Mouse (Mus musculus): ENCODE results near the gene Odf3l1. TPM values are rescaled to one million over a fixed set of nuclear protein-coding genes. Genes with fewer than 3 reads are reported as not detected.
"Not testable (repeated sequence)": the region's sequence is repeated elsewhere in the genome, so short reads cannot be mapped to it uniquely, and the experiment has no call there.

Gene Odf3l1
- not detected in 2 replicates for total RNA-seq (2014; fragmentation: Nextera tagmentation)
- total RNA-seq (2017): not detected in 2 replicates

DNA sequence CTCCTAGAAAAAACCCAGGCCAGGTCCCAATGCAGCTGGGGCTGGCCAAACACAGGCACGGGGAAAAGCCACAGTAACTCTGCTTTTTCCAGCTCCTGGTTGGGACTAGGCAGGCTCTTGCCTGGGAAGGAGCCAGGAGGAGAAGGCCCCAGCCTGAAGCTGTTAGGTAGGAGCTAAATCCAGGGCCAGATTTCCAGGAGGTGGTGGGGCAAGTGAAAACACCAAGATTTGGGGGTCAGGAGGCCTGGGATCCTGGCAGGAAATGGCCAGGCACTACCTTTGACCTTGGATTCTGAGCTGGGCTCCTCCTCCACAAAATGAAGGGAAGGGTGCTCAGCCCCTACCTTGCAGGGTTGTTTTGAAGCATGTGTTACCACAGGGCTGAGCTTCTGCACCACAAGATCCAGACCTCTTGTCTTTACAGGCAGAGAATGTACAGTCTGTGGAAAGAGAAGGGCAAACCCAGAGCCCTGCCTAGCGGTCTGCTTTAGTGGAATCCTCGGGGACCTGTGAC, at the start of gene Odf3l1:
Odf3l1 (minus strand) TSS at position 464 of the 514 bp plus-strand sequence.
- ATAC-seq (replicated peaks; ENCODE audit: poor library complexity, severe bottlenecking): no peak

DNA sequence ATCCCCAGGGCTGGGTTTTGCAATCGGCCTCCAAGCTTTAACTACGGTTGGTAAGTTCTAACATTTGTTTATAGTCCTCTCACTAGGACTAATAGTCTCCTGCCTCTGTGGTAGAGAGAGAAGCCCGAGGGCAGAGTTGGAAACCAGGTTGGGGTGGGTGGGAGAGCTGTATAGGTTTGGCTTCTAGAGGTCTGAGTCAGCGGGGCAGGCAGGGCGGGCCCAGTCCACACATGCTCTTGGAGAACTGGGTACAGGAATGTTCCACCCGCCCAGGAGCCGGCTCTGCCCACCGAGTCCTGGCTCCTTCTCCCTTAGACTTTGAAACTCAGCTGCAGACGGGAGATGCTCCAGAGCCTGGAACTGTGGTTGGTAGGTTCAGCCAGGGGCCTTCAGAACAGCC, 49.5 kb upstream of the Odf3l1 start:
- ATAC-seq (replicated peaks; ENCODE audit: poor library complexity, severe bottlenecking): no peak

DNA sequence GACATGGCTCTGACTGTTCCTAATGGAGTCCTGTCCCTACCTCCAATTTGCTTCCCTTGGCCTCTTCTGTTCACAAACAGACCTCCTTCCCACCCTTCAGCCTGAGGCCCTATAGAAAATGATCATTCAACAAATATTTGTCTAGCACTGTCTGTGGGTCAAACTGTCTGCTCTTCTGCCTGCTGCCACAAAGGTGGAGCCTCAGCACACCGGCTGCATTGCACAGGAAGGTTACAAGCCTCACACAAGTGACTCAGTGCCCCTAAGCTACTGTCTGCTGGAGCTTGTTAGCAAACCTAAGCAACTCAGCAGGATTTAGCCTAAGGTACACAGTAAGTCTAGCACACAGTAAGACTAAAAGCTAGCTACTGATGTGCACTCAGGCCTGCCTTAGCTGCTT, 46.5 kb upstream of the Odf3l1 start:
- no peak for ATAC-seq (replicated peaks; ENCODE audit: poor library complexity, severe bottlenecking)

DNA sequence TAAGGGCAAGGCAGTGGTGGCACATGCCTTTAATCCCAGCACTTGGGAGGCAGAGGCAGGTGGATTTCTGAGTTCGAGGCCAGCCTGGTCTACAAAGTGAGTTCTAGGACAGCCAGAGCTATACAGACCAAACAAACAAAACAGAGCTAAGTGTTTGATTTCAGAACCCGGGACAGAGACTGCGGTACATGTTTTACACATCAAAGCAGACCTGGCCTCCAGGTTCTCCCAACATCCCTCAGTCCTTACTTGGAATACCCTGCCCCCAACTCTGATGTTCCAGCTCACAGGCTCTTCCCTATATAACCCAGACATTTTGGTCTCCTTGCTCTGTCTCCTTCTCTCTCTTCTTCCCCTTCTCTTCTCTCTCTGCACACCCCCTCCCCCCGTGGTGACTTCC, 45.5 kb upstream of the Odf3l1 start:
- not testable (repeated sequence) for ATAC-seq (replicated peaks; ENCODE audit: poor library complexity, severe bottlenecking)

DNA sequence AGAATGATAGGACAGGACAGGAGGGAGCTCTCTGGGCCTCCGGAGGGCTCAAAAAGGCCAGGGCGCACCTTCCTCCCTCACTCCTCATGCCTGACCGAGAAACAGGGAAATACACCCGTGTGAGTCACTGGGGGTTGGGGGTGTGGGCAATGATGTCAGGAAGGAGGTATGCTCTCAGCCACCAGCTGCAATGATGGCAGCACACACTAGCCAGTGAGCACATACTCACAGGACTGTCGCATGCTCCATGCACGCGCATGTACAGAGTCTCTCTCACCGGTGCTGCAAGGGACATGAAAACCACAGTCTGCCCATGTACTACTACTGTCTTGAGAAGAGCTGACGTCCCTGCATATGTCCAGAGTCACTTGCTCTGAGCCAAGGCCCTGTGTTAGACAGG, 43.1 kb upstream of the Odf3l1 start:
- ATAC-seq (replicated peaks; ENCODE audit: poor library complexity, severe bottlenecking): peak; percentile 61

DNA sequence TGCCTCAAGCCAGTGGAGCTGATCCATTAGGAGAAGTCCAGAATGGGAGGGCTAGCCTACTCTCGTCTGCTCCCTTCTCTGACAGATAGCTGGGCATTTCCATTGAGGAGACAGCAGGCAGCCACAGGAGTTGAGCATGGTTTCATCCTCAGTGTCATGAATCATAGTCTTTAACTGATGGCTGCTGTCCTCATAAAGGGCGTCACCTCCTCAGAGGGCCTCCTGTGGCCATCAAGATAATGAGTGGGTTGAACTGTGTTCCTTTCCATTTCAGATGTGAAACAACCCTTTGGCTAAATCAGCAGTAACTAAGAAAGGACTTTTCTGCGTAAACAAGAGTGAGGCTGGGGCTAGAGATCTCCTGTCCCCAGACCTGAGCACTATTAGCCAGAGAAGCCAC, 39.2 kb upstream of the Odf3l1 start:
- ATAC-seq (replicated peaks; ENCODE audit: poor library complexity, severe bottlenecking): no peak

DNA sequence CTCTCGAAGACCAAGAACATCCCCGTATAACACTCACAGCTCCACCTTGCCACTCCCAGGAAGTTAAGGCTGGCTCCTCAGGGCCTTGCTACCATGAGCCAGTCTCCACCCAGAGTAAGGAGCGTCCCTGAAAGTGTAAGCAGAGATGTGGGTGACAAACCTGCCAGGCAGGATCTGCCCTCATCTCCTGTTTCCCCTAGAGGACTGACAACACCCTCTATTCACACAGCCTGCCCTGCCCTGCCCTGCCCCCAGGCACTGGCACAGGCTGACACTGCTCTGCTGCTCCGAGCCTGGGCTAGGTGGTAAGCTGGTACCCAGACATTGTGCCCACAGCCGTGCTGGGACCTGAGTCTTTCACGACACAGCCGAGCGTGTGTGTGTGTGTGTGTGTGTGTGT, 36.7 kb upstream of the Odf3l1 start:
- ATAC-seq (replicated peaks; ENCODE audit: poor library complexity, severe bottlenecking): no peak

DNA sequence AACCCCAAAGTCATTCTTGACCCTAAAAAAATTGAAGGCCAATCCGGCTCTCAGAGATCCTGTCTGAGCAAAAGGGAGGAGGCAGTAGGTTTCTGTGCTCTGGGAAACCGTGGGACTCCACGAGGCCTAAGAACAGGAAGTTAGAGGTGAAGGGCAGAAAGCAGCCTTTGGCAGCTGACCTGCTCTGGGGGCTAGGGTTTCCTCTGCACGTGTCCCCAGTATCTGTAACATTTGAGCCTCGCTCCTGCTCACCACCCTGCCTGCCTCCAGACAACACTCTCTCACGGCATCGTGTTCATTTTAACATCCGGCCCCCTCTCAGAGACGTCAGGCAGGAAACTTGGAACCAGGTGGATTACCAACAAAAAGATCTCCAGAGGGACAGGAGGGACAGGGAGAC, 36.1 kb upstream of the Odf3l1 start:
- peak; percentile 42; the same call in 1 of the 2 replicates for ATAC-seq (replicated peaks; ENCODE audit: poor library complexity, severe bottlenecking)

DNA sequence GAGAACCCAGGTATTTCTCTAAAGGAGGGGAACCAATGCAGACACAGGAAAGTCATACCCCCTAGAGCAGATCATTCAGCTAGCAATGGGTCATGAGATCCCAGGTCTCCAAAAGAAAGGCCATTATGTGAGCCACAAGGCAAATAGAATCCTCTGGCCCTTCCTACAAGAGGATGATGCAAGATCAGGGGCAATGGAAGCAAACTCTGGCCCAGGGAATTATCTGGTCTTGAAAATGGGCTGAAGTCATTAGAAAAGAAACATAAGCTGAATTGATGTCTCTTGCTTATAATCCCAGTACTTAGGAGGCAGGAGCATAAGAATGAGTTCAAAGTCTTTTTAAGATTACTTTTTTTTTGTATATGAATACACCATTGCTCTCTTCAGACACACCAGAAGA, 35.6 kb upstream of the Odf3l1 start:
- ATAC-seq (replicated peaks; ENCODE audit: poor library complexity, severe bottlenecking): no peak

DNA sequence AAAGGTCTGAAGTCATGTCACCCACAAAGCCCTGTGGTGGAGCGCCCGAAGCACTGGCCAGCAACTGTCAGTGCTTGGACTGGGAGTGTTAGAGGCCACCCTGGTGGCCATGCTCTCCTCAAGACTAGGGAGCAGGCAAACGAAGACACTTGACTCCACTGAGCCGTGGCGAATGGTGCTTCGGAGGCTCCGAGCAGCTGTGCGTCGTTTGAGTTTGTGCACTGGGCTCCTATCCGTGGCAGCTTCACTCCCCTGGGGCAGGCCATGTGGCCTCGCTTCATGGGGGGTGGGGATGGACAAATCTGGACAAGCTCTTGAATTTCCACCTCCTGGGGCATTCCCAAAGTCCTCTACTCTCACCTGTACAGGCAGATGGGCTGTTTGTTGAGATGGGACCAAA, 34.9 kb upstream of the Odf3l1 start:
- no peak for ATAC-seq (replicated peaks; ENCODE audit: poor library complexity, severe bottlenecking)

DNA sequence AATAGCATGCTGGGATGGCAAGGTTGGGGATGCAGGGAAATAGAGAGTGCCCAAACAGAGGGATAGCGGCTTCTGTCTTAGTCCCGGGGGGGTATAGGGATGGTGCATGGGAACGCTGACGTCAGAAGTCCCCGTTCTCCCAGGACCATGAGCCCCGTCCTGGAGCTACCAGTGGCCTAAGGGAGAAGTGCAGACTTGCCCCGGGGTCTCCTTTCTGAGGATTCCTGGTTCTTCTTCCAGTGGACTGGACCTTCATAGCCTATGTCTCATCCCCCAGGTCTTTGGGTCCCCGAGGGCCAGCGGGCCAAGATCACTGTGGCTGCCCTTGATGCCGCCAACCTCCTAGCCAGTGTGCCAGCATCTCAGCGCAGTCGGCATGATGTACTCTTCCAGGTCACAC, 32.3 kb upstream of the Odf3l1 start:
- ATAC-seq (replicated peaks; ENCODE audit: poor library complexity, severe bottlenecking): no peak

DNA sequence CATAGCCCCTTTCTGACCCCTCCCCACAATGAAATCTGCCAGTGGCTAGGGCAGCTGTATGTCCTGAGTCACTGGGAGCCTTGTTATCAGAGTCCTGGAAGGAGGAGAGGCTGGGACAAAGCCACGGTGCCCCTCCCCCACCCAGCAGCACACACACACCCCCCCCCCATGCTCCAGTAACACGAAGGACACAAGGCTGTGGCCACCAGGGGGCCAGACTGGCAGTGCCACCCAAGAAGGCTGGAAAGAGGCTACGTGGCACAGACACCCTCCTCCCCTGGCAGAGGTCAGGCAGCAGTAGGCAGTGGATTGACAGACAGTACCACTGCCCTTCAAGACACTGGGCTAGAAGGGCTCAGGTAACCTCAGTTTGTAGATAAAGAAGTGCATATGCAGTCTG, 29.5 kb upstream of the Odf3l1 start:
- ATAC-seq (replicated peaks; ENCODE audit: poor library complexity, severe bottlenecking): peak; percentile 36; the same call in 1 of the 2 replicates

DNA sequence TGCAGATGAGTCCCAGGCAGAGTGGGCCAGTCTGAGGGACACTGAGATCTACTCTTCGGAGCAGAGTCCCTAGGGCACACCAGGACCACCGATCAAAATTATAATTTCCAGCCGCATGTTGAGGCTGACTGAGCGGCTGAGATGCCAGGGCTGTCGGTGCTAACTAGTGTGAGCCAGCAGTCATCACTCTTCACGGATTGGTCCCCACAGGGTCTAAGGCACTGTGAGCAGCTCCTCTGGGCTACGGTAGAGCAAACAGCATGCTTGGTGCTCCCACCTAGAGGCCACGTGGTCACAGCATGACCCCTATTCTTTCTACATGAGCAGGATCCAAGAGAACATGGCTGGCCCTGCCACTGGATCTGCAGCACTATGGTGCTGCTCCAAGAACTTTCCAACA, 28.8 kb upstream of the Odf3l1 start:
- no peak for ATAC-seq (replicated peaks; ENCODE audit: poor library complexity, severe bottlenecking)

DNA sequence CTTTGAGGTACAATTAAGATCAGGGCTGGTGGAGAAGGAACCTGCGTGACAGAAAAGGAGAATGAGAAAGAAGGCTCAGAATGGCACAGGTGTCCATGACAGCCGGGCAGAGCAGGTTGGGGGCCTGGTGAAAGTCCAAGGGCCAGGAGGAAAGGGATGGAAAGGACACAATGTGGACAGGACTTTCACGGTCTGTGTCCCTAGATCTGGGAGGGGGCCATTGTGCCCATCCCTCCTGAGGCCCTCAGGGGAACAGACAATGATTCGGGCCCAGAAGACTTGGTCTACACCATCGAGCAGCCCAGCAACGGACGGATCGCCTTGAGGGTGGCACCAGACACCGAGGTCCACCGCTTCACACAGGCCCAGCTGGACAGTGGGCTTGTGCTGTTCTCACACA, 27.6 kb upstream of the Odf3l1 start:
- ATAC-seq (replicated peaks; ENCODE audit: poor library complexity, severe bottlenecking): no peak

DNA sequence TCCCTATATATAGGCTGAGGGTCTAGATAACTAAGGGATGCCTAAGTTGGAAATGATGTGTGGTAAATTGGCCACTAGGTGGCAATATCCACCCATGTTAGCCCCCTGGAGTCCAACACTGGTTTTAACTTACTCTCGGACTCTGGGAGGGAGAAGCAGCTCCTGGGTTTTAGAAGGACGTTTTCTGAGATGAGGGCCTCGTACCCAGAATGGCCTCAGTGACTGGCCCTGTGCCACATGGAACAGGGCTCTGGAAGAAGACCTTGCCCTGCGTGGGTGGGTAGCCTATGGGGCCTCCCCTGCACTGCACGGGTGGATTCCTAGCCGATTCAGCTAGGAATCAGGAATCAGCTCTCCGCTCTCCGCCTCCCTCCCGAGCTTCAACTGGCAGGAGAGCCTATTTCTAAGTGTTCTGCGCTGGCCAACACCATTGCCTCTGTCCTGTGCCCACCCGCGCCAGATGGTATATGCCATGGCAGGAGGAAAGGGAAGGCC, 27.1 kb upstream of the Odf3l1 start:
- peak; percentile 73 for ATAC-seq (replicated peaks; ENCODE audit: poor library complexity, severe bottlenecking)

DNA sequence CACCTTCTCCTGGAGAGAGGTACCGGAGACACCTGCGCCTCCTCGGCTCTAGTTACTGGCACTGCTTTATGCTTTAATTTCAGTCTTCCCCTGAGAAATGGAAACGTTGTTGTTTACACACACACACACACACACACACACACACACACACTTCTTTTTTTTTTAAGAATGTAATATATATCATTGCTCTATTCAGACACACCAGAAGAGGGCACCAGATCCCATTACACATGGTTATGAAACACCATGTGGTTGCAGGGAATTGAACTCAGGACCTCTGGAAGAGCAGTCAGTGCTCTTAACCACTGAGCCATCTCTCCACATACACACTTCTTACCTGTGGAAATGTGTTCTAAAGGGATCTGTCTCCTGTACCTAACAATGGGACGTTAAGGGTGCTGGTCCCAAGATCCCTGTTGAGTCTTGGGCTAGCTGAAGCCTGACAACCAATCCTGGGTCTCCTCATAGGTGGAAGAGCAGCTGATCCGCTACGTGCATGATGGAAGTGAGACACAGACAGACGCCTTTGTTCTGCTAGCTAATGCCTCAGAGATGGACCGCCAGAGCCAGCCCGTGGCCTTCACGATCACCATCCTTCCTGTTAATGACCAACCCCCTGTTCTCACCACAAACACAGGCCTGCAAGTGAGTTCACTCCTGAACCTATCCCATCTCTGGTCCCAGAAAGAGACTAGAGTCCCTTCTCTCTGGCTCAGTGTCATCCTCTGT, 26.2 kb upstream of the Odf3l1 start:
- no peak for ATAC-seq (replicated peaks; ENCODE audit: poor library complexity, severe bottlenecking)

DNA sequence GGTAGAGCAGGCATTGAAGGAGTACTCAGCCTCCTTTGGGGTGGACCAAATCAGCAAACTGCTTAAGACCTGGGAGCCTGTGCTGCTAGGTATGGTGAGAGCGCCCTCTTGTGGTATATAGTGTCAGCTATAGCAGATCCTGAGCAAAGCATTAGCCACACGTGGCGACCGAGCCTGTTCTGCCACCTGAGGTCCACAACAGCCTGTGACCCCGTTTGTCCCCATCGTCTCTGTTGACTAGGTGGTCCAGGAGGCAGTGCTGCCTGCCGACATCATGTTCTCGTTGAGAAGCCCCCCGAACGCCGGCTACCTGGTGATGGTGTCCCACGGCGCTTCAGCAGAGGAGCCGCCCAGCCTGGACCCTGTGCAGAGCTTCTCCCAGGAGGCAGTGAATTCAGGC, 25.3 kb upstream of the Odf3l1 start:
- ATAC-seq (replicated peaks; ENCODE audit: poor library complexity, severe bottlenecking): peak; percentile 56

DNA sequence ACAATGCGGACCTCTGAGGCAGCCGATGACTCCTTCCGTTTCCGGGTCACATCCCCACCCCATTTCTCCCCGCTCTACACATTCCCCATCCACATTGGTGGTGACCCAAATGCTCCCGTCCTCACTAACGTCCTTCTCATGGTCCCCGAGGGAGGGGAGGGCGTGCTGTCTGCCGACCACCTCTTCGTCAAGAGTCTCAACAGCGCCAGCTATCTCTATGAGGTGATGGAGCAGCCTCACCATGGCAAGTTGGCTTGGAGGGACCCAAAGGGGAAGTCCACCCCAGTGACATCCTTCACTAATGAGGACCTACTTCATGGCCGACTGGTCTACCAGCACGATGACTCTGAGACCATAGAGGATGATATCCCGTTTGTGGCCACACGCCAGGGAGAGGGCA, 23.1 kb upstream of the Odf3l1 start:
- ATAC-seq (replicated peaks; ENCODE audit: poor library complexity, severe bottlenecking): no peak

DNA sequence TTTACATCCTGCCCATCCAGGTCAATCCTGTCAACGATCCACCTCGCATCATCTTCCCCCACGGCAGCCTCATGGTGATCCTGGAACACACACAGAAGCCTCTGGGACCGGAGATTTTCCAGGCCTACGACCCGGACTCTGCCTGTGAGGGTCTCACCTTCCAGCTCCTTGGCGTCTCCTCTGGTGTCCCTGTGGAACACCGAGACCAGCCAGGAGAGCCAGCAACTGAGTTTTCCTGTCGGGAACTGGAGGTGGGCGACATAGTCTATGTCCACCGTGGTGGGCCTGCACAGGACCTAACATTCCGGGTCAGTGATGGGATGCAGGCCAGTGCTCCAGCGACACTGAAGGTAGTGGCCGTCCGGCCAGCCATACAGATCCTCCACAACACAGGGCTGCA, 22.1 kb upstream of the Odf3l1 start:
- no peak for ATAC-seq (replicated peaks; ENCODE audit: poor library complexity, severe bottlenecking)

DNA sequence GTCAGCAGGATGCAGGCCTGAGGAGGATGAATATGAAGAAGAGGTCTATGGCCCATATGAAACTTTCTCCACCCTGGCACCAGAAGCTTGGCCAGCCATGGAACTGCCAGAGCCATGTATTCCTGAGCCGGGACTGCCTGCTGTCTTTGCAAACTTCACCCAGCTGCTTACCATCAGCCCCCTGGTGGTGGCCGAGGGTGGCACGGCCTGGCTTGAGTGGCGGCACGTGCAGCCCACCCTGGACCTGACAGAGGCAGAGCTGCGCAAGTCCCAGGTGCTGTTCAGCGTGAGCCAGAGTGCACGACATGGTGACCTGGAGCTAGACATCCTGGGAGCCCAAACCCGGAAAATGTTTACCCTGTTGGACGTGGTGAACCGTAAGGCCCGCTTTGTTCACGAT, 21.6 kb upstream of the Odf3l1 start:
- 0 out of 2 replicates have a peak, but pooled peaks have one; percentile 30 for ATAC-seq (replicated peaks; ENCODE audit: poor library complexity, severe bottlenecking)

DNA sequence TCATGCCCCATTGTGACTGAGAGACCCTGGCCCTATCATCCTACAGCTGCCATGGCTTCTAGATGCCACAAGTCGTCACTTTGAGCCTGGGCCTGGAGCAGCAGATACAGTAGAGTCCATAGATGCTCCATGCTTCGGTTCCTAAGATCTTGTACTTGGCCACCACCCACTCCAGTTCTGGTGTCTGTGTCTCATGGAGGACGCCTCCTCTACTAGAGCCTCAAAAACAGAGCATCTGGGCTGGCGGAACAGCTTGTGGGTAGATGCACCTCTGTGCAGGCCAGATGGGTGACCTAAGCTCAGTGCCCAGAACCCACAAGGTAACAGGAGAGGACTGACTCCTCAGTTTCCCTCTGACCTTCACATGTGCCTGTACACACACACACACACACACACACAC, 19.8 kb upstream of the Odf3l1 start:
- no peak for ATAC-seq (replicated peaks; ENCODE audit: poor library complexity, severe bottlenecking)

DNA sequence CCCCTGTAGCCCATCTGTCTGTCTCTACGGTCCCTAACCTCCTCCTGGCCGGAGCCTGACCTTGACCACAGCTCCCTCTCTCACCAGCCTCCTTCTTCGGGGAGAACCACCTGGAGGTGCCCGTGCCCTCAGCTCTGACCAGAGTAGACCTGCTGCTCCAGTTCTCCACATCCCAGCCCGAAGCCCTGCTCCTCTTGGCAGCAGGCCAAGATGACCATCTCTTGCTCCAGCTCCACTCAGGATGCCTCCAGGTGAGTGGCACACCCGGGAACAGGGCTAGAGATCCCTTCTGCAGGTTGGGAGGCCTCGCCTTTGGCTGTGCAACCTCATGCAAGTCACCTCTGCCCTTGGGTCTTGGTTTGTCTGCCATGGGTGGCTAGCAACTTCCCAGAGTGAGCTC, 19.0 kb upstream of the Odf3l1 start:
- ATAC-seq (replicated peaks; ENCODE audit: poor library complexity, severe bottlenecking): no peak
